In genomic region chr11:114064871-114065388, GRCm38 (mm10) we compare ENCODE assay signal across 8 mouse cellular contexts. TPM values are rescaled to one million over a fixed set of nuclear protein-coding genes. Genes with fewer than 3 reads are reported as not detected.
DNase-seq lines count a peak whose midpoint lies in the region; ATAC-seq lines count a peak whose summit lies in the region.

No protein-coding gene starts in this region.

- peak; percentile 7 to 20 for DNase-seq in left cerebral cortex, postnatal 36 days (ENCODE audit: low spot score in 2 of 2)
- DNase-seq in left cerebral cortex, postnatal 25 days (ENCODE audit: low spot score in 2 of 2) = no peak
- DNase-seq in intestine, embryonic 14.5 days (ENCODE audit: low spot score) = peak; percentile 74
- no peak for DNase-seq in urinary bladder, postnatal 10 days (ENCODE audit: low spot score)
- DNase-seq in layer of hippocampus, adult 11-12 months (ENCODE audit: low spot score) = no peak

- peak overlapping the region; percentile 69 for H3K9ac ChIP-seq in embryonic facial prominence, embryonic 15.5 days
- H3K9ac ChIP-seq in intestine, embryonic 14.5 days (ENCODE audit: low read length) = peak overlapping the region; percentile 66
- H3K9ac ChIP-seq in midbrain, embryonic 16.5 days (ENCODE audit: low read depth, low read length) = peak overlapping the region; percentile 81

- H3K9me3 ChIP-seq in embryonic facial prominence, embryonic 15.5 days (replicated peaks) = no peaks in the 10 kb centered on the region
- no peaks in the 10 kb centered on the region for H3K9me3 ChIP-seq in intestine, embryonic 14.5 days (ENCODE audit: control insufficient read depth, low read length)
- H3K9me3 ChIP-seq in midbrain, embryonic 16.5 days (replicated peaks; ENCODE audit: control insufficient read depth, low read length, poor library complexity, severe bottlenecking) = no peaks in the 10 kb centered on the region

- H3K4me2 ChIP-seq in embryonic facial prominence, embryonic 15.5 days (replicated peaks) = peak overlapping the region; percentile 98
- peak overlapping the region; percentile 97 for H3K4me2 ChIP-seq in intestine, embryonic 14.5 days (ENCODE audit: low read length)
- H3K4me2 ChIP-seq in midbrain, embryonic 16.5 days (ENCODE audit: low read length) = peak overlapping the region; percentile 69

- WGBS in embryonic facial prominence, embryonic 15.5 days = under 1% methylated on average over 32 of the region's 32 CpGs
- under 1% methylated on average over 32 of the region's 32 CpGs for WGBS in intestine, embryonic 14.5 days
- 0% methylated on average over 31 of the region's 32 CpGs for WGBS in midbrain, embryonic 16.5 days

- H3K27me3 ChIP-seq in embryonic facial prominence, embryonic 15.5 days = peaks cover 9% of the 10 kb centered on the region
- peaks cover 27% of the 10 kb centered on the region for H3K27me3 ChIP-seq in intestine, embryonic 14.5 days (replicated peaks; ENCODE audit: control insufficient read depth, insufficient read depth, low read length)
- no peaks in the 10 kb centered on the region for H3K27me3 ChIP-seq in midbrain, embryonic 16.5 days (ENCODE audit: control insufficient read depth, insufficient read depth, low read depth, low read length)

- no peaks in the 10 kb centered on the region for H3K36me3 ChIP-seq in embryonic facial prominence, embryonic 15.5 days
- no peaks in the 10 kb centered on the region for H3K36me3 ChIP-seq in intestine, embryonic 14.5 days (ENCODE audit: control insufficient read depth, insufficient read depth, low read length)
- no peaks in the 10 kb centered on the region for H3K36me3 ChIP-seq in midbrain, embryonic 16.5 days (ENCODE audit: control insufficient read depth, insufficient read depth, low read length)

- peak overlapping the region; percentile 68 for H3K4me3 ChIP-seq in embryonic facial prominence, embryonic 15.5 days (replicated peaks)
- H3K4me3 ChIP-seq in intestine, embryonic 14.5 days (ENCODE audit: low read depth, low read length) = peak overlapping the region; percentile 64
- peak overlapping the region; percentile 67 for H3K4me3 ChIP-seq in midbrain, embryonic 16.5 days (ENCODE audit: low read depth, low read length)

- H3K4me1 ChIP-seq in embryonic facial prominence, embryonic 15.5 days = peaks cover 62% of the 10 kb centered on the region
- H3K4me1 ChIP-seq in intestine, embryonic 14.5 days (replicated peaks; ENCODE audit: control insufficient read depth, insufficient read depth, low read length) = peaks cover 18% of the 10 kb centered on the region
- peaks cover 44% of the 10 kb centered on the region for H3K4me1 ChIP-seq in midbrain, embryonic 16.5 days (ENCODE audit: control insufficient read depth, insufficient read depth, low read length)

- ATAC-seq in embryonic facial prominence, embryonic 15.5 days (ENCODE audit: insufficient number of reproducible peaks, low FRiP score, low TSS enrichment, low read depth) = 0 out of 2 replicates have a peak, but pooled peaks have one; percentile 7
- no peak for ATAC-seq in intestine, embryonic 14.5 days (replicated peaks; ENCODE audit: low FRiP score, low TSS enrichment, low read depth)
- no peak for ATAC-seq in midbrain, embryonic 16.5 days
- no peak for ATAC-seq in cerebellum, adult (ENCODE audit: insufficient number of reproducible peaks, low FRiP score, low TSS enrichment)

- intact Hi-C loops in left cerebral cortex, postnatal 36 days (cut with DNase I) = loop anchor here (5.0 kb wide), 5 partner anchors 93 to 402 kb away; no protein-coding TSS in a partner anchor
- intact Hi-C loops in left cerebral cortex, postnatal 25 days (cut with DNase I) = loop anchor here (5.0 kb wide), 7 partner anchors 93 to 572 kb away; no protein-coding TSS in a partner anchor

- H3K27ac ChIP-seq in embryonic facial prominence, embryonic 15.5 days (replicated peaks) = no peak overlapping the region
- H3K27ac ChIP-seq in intestine, embryonic 14.5 days (ENCODE audit: low read depth) = no peak overlapping the region
- peak overlapping the region; percentile 22; the same call in 1 of the 2 replicates for H3K27ac ChIP-seq in midbrain, embryonic 16.5 days (ENCODE audit: low read length)

RNA-seq across cellular contexts. Expression of gene Sdk2, which starts 1.9 kb away (rescaled TPM):
- 10 to 100 TPM; 29.3 to 35.2 TPM for total RNA-seq in left cerebral cortex, postnatal 36 days (2021)
- 10 to 100 TPM; 29.1 to 30.1 TPM for total RNA-seq in left cerebral cortex, postnatal 25 days (2021)
- polyA plus RNA-seq in embryonic facial prominence, embryonic 15.5 days (2015; fragmentation: Nextera tagmentation; extraction: Ambion mirVana) = 4.8 and 5.1 TPM in 2 replicates
- 2.9 and 3.1 TPM in 2 replicates for polyA plus RNA-seq in intestine, embryonic 14.5 days (2014; fragmentation: Nextera tagmentation; extraction: Ambion mirVana)
- polyA plus RNA-seq in midbrain, embryonic 16.5 days (2015; fragmentation: Nextera tagmentation; extraction: Ambion mirVana) = 3.0 and 3.5 TPM in 2 replicates

Comparison
In these comparisons a context has a peak if more than half of its experiments do, and no peak if none do; other contexts are left out.
1. DNase-seq: peak in left cerebral cortex, postnatal 36 days (2 of 2) and intestine, embryonic 14.5 days (single experiment); none in left cerebral cortex, postnatal 25 days (0 of 2), urinary bladder, postnatal 10 days (single experiment) and layer of hippocampus, adult 11-12 months (single experiment).
2. Peak in every context shown above with its lines, with median percentiles within 50 percentile points of each other: H3K4me2 ChIP-seq, H3K4me3 ChIP-seq and H3K9ac ChIP-seq.